Mouse (Mus musculus) hindbrain, embryonic 10.5 days (tissue): Measurements from ENCODE around the gene Adgrl3. TPM values are rescaled to one million over a fixed set of nuclear protein-coding genes. Genes with fewer than 3 reads are reported as not detected.
A peak's percentile ranks its signal among the peaks of the same experiment; 100 is the strongest.

Experiments
- DNase-seq: peaks from one replicate; pipeline ENCODE4 v3.0.0-alpha.2; 2017; ENCODE audit warnings: low spot score
- H3K27ac ChIP-seq: fragments of 300-500 bp; sonication (generic); 2 replicates; pipeline ENCODE4 v1.5.1; 2016; ENCODE audit warnings: mild to moderate bottlenecking, moderate library complexity
- H3K27me3 ChIP-seq: fragments of 300-500 bp; sonication (generic); 2 replicates; pipeline ENCODE4 v1.6.1; 2016; ENCODE audit warnings: mild to moderate bottlenecking; ENCODE audit not compliant: poor library complexity, insufficient read depth, severe bottlenecking
- H3K36me3 ChIP-seq: fragments of 300-500 bp; sonication (generic); 2 replicates; pipeline ENCODE4 v1.6.1; 2016; ENCODE audit warnings: mild to moderate bottlenecking, moderate library complexity
- H3K4me1 ChIP-seq: fragments of 300-500 bp; sonication (generic); replicated peaks from 2 replicates; pipeline ENCODE4 v1.6.1; 2016; ENCODE audit warnings: mild to moderate bottlenecking
- H3K4me3 ChIP-seq: fragments of 300-500 bp; sonication (generic); 2 replicates; pipeline ENCODE4 v1.5.1; 2016; ENCODE audit warnings: mild to moderate bottlenecking, moderate library complexity
- H3K9me3 ChIP-seq: fragments of 300-500 bp; sonication (generic); 2 replicates; pipeline ENCODE4 v1.6.1; 2016; ENCODE audit warnings: mild to moderate bottlenecking, moderate library complexity
- WGBS: fragments of 180-500 bp; shearing (Covaris S2); methylation state at CpG from one replicate; pipeline ENCODE4 v1.1.7; 2016; 5-methylcytosine and 5-hydroxymethylcytosine counted together
- polyA plus RNA-seq: library from polyadenylated mRNA; unstranded; fragments of >200 nt; fragmentation: Nextera tagmentation; extraction: Ambion mirVana; gene quantifications from 2 replicates; pipeline ENCODE4 v1.2.1, GENCODE M21; 2016

Gene Adgrl3
- 16.0 and 23.3 TPM in 2 replicates for polyA plus RNA-seq

DNA sequence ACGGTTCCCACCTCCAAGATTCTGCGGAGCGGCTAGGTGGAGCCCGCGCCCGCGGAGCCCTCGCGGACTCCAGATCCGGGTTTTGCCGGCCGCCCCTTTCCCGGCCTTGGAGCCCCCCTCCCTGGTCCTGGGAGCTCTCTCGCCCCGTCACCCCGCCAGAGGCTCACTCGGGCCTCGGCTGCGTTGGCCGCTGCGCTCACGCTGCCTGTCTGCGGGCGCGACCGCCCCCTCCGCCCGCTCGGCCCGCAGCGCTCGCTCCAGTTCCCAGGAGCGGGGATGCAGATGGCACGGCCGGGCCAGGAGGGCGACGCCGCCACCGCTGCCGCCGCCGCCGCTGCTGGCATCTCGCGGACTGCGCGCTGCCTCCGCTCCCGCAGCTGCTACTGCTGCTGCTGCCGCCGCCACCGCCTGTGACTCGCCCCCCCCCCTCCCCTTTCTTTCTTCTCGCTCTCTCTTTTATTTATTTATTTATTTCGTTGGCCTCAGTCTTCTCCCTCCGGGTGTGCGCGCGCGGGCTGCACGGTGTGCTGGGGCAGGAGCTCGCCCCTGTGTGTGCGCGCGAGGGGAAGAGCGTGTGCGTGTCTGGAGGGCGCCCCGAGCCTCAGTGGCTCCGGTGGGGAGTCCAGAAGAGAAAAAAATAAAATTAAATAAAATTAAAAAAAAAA lies at the start of gene Adgrl3:
Adgrl3 (plus strand) TSS at position 549 of the 665 bp plus-strand sequence.
- H3K4me3 ChIP-seq, result peak within 1 kb of the TSS; percentile 81
- peaks cover 30% of the 10 kb centered on the region for H3K4me1 ChIP-seq
- under 1% methylated on average over 69 of the region's 70 CpGs for WGBS
- H3K27ac ChIP-seq, result peak within 1 kb of the TSS; percentile 99
- H3K36me3 ChIP-seq, result no peaks in the 10 kb centered on the region
- H3K27me3 ChIP-seq, result no peaks in the 10 kb centered on the region
- H3K9me3 ChIP-seq, result no peaks in the 10 kb centered on the region
- peak; percentile 90 for DNase-seq

- DNase-seq, result no peak
- H3K9me3 ChIP-seq, result no peaks in the 10 kb centered on the region
- peak overlapping the region; percentile 81 for H3K4me3 ChIP-seq
- 6% methylated on average over 3 of the region's 3 CpGs for WGBS
- peaks cover 24% of the 10 kb centered on the region for H3K4me1 ChIP-seq
- H3K27ac ChIP-seq, result peak overlapping the region; percentile 99
- no peaks in the 10 kb centered on the region for H3K27me3 ChIP-seq
- H3K36me3 ChIP-seq, result no peaks in the 10 kb centered on the region
These were observed 772 bp upstream of the Adgrl3 start for GRCm38 (mm10) chr5:81019166-81019565.

- Histone ChIP-seq H3K27ac (peak overlapping the region; percentile 99), H3K4me1 (peaks cover 32% of the 10 kb centered on the region), H3K27me3 (no peaks in the 10 kb centered on the region; the same call in 1 of the 2 replicates), H3K4me3 (peak overlapping the region; percentile 81), H3K9me3 (no peaks in the 10 kb centered on the region), H3K36me3 (no peaks in the 10 kb centered on the region)
- under 1% methylated on average over 66 of the region's 67 CpGs for WGBS
- peak; percentile 84 for DNase-seq
These were observed 505 bp downstream of the Adgrl3 start for GRCm38 (mm10) chr5:81020281-81021005.

- 0% methylated on average over 6 of the region's 6 CpGs for WGBS
- peak overlapping the region; percentile 99 for H3K27ac ChIP-seq
- no peaks in the 10 kb centered on the region for H3K9me3 ChIP-seq
- H3K4me1 ChIP-seq, result peaks cover 32% of the 10 kb centered on the region
- DNase-seq, result no peak
- H3K4me3 ChIP-seq, result peak overlapping the region; percentile 81
- H3K36me3 ChIP-seq, result no peaks in the 10 kb centered on the region
- no peaks in the 10 kb centered on the region; the same call in 1 of the 2 replicates for H3K27me3 ChIP-seq
These were observed 1.0 kb downstream of the Adgrl3 start for GRCm38 (mm10) chr5:81021006-81021320.

GRCm38 (mm10) chr5:81021331-81021863 lies 1.5 kb downstream of the Adgrl3 start:
- under 1% methylated on average over 39 of the region's 39 CpGs for WGBS
- H3K4me3 ChIP-seq, result peak overlapping the region; percentile 81
- no peaks in the 10 kb centered on the region; the same call in 1 of the 2 replicates for H3K27me3 ChIP-seq
- peak; percentile 62 for DNase-seq
- H3K36me3 ChIP-seq, result no peaks in the 10 kb centered on the region
- H3K4me1 ChIP-seq, result peaks cover 32% of the 10 kb centered on the region
- no peaks in the 10 kb centered on the region for H3K9me3 ChIP-seq
- H3K27ac ChIP-seq, result peak overlapping the region; percentile 99

- 2% methylated on average over 21 of the region's 21 CpGs for WGBS
- DNase-seq, result no peak
- H3K27ac ChIP-seq, result peak overlapping the region; percentile 99
These were observed 1.9 kb downstream of the Adgrl3 start for GRCm38 (mm10) chr5:81021864-81022305.

GRCm38 (mm10) chr5:81022306-81023071 lies 2.6 kb downstream of the Adgrl3 start:
- H3K4me1 ChIP-seq, result peaks cover 37% of the 10 kb centered on the region
- H3K27me3 ChIP-seq, result no peaks in the 10 kb centered on the region; the same call in 1 of the 2 replicates
- H3K4me3 ChIP-seq, result peak overlapping the region; percentile 81
- 1% methylated on average over 24 of the region's 24 CpGs for WGBS
- H3K27ac ChIP-seq, result peak overlapping the region; percentile 99
- DNase-seq, result peak; percentile 47
- no peaks in the 10 kb centered on the region for H3K36me3 ChIP-seq
- no peaks in the 10 kb centered on the region for H3K9me3 ChIP-seq

More at GRCm38 (mm10) chr5:81021864-81022305, 1.9 kb downstream of the Adgrl3 start:
- Histone ChIP-seq H3K27me3 (no peaks in the 10 kb centered on the region; the same call in 1 of the 2 replicates), H3K4me1 (peaks cover 32% of the 10 kb centered on the region), H3K4me3 (peak overlapping the region; percentile 81), H3K9me3 (no peaks in the 10 kb centered on the region), H3K36me3 (no peaks in the 10 kb centered on the region)

GRCm38 (mm10) chr5:81023923-81024715 lies 4.2 kb downstream of the Adgrl3 start:
- DNase-seq, result peak; percentile 28
- no peaks in the 10 kb centered on the region; the same call in 1 of the 2 replicates for H3K27me3 ChIP-seq
- H3K4me3 ChIP-seq, result peak overlapping the region; percentile 81
- H3K4me1 ChIP-seq, result peaks cover 53% of the 10 kb centered on the region
- H3K9me3 ChIP-seq, result no peaks in the 10 kb centered on the region
- WGBS, result 40% methylated on average over 17 of the region's 17 CpGs
- H3K27ac ChIP-seq, result no peak overlapping the region
- H3K36me3 ChIP-seq, result no peaks in the 10 kb centered on the region

GRCm38 (mm10) chr5:81028875-81029274 lies 8.9 kb downstream of the Adgrl3 start:
- DNase-seq, result peak; percentile 34
- H3K4me1 ChIP-seq, result peaks cover 48% of the 10 kb centered on the region
- H3K27me3 ChIP-seq, result no peaks in the 10 kb centered on the region; the same call in 1 of the 2 replicates
- H3K27ac ChIP-seq, result peak overlapping the region; percentile 45
- H3K9me3 ChIP-seq, result no peaks in the 10 kb centered on the region
- no peak overlapping the region for H3K4me3 ChIP-seq
- WGBS, result 4% methylated on average over 2 of the region's 2 CpGs
- H3K36me3 ChIP-seq, result no peaks in the 10 kb centered on the region

DNA sequence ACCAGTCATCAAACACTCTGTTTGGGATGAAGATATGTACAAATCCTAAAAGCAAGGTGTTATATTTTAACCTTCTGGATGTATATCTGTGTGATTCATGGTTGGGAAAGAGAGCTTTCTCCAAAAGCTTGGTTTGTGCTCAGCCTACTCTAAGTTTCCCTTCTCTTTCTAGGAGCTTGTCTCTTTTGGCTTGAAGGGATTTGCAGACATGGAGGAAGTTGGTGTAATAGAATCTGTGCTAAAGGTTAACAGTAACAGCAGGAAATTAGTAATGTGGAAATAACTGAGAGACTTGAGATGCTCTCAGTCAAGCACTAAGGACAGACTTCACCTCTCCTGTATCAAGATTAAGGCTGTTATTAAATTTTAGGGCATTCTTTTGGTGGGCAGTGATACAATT lies 17.2 kb downstream of the Adgrl3 start:
- Histone ChIP-seq H3K4me1 (peaks cover 13% of the 10 kb centered on the region), H3K36me3 (no peaks in the 10 kb centered on the region), H3K4me3 (no peak overlapping the region), H3K9me3 (no peaks in the 10 kb centered on the region), H3K27ac (no peak overlapping the region), H3K27me3 (no peaks in the 10 kb centered on the region)
- DNase-seq, result no peak

- Histone ChIP-seq H3K27me3 (no peaks in the 10 kb centered on the region), H3K4me3 (no peak overlapping the region), H3K9me3 (no peaks in the 10 kb centered on the region), H3K36me3 (no peaks in the 10 kb centered on the region), H3K4me1 (peaks cover 12% of the 10 kb centered on the region), H3K27ac (no peak overlapping the region)
- no peak for DNase-seq
These were observed 23.9 kb downstream of the Adgrl3 start for GRCm38 (mm10) chr5:81043875-81044274.

- H3K27me3 ChIP-seq, result no peaks in the 10 kb centered on the region
- no peaks in the 10 kb centered on the region for H3K9me3 ChIP-seq
- WGBS, result 93% methylated on average over 4 of the region's 4 CpGs
- no peak overlapping the region for H3K4me3 ChIP-seq
- no peaks in the 10 kb centered on the region for H3K4me1 ChIP-seq
- H3K27ac ChIP-seq, result no peak overlapping the region
- DNase-seq, result no peak
- no peaks in the 10 kb centered on the region for H3K36me3 ChIP-seq
These were observed 26.2 kb downstream of the Adgrl3 start for GRCm38 (mm10) chr5:81046128-81046527.
